Mouse (Mus musculus) right cerebral cortex, postnatal 14 days (tissue): ENCODE results near the gene Ndufa3.
"Not testable (repeated sequence)": the region's sequence is repeated elsewhere in the genome, so short reads cannot be mapped to it uniquely, and the experiment has no call there.

ENCODE experiments used
- DNase-seq: peaks from one replicate; pipeline ENCODE4 v3.0.0; 2022

Gene Ndufa3

GRCm38 (mm10) chr7:3617242-3617995 lies at the start of gene Ndufa3:
Gene Ndufa3, plus strand, starts transcription at chr7:3617373.
- DNase-seq, result peak; percentile 85

GRCm38 (mm10) chr7:3569725-3570124 lies 47.4 kb upstream of the Ndufa3 start:
- DNase-seq, result no peak

DNA sequence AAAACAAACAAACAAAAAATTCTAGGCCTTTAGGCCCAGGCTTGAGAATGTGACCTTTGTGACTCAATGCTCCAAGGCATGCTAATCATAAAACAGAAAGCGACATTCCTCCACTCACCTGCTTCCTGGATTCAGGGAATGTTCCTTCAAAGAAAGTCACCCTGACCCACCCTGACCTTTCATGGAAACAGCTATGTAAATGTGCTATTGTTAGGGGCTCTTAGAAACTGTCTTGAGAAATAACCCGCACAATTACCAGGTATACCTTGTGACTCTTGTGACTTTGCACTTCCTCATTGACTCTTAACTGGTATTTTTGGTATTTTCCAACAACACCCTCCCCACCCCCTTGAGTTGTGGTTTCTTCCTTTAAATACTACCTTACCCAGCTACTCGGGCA lies 46.6 kb upstream of the Ndufa3 start:
- DNase-seq, result not testable (repeated sequence)

DNA sequence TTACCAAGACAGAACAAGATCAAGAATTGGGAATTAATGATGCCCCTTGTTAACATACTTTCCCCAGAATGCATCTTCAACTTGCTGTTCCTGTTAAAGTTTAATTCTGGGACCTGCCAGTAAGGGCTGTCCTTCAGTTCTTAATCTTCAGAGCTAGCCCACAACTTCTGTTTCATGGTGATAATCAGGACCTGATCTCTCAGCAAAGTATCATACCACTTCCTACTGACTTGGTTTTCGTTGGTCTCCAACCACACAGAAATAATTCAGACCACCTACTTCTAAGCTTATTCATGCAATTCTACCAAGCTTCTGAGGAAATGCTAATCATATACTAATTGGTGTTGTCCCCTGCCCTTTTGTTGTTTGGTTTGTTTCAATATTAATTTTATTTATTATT lies 45.3 kb upstream of the Ndufa3 start:
- DNase-seq, result no peak

- DNase-seq, result peak; percentile 33
Measured at GRCm38 (mm10) chr7:3574216-3574615, 43.0 kb upstream of the Ndufa3 start.

- no peak for DNase-seq
Measured at GRCm38 (mm10) chr7:3576354-3577124, 40.6 kb upstream of the Ndufa3 start.

- no peak for DNase-seq
Measured at GRCm38 (mm10) chr7:3578196-3578595, 39.0 kb upstream of the Ndufa3 start.

- no peak for DNase-seq
Measured at GRCm38 (mm10) chr7:3578952-3579546, 38.1 kb upstream of the Ndufa3 start.

- no peak for DNase-seq
Measured at GRCm38 (mm10) chr7:3580029-3580428, 37.1 kb upstream of the Ndufa3 start.

- DNase-seq, result no peak
Measured at GRCm38 (mm10) chr7:3585763-3586162, 31.4 kb upstream of the Ndufa3 start.

GRCm38 (mm10) chr7:3586255-3586654 lies 30.9 kb upstream of the Ndufa3 start:
- no peak for DNase-seq

GRCm38 (mm10) chr7:3587292-3587691 lies 29.9 kb upstream of the Ndufa3 start:
- no peak for DNase-seq

DNA sequence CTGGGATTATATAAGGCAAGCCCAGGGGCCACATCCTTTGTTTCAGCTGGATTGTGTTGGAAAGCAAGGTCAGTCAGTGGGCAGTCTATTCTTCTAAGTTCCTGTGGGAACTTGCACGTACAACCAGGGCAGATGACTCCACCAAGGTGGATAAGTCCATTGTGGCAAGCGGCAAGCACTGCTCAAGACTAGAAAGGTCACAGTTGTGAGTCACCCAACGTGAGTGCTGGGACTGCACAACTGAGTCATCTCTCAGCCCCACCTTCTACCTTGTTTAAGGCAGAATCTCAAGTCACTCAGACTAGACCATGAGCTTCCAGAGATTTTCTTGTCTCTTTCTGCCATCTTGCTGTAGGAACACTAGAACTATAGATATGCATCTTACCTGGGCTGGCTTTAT lies 26.6 kb upstream of the Ndufa3 start:
- DNase-seq, result no peak

DNA sequence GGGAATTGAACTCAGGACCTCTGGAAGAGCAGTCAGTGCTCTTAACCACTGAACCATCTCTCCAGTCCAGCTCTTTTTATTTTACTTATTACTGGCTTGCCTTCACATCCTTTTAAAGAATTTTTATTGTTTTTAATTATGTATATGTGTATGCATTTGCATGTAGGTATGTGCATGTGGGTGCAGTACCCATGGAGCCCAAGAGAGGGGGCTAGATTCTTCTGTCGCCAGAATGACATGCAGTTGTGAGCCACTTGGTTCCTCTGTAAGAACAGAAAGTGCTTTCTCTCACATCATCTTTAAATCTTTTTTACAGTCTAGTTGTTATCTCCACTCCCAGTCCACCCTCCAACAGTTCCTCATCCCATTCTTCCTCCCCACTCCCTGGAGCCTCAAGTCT lies 25.6 kb upstream of the Ndufa3 start:
- DNase-seq, result no peak

DNA sequence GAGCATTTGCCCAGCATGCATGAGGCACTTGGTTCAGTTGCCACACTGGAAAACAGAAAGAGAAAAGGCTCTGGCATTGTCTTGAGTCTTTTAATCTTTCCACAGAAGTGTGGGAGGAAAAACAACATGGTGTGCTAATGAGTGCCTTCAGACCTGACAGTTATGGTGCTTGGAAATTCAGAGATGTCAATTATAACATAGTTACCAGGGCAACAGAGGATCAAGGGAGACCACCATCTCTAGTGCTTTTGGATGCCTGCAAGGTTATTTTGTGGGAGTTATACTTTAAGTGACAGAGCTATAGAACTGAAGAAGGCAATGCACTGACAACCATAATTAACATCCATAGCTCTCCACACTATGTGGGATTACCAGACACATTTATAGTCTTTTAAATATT lies 23.3 kb upstream of the Ndufa3 start:
- DNase-seq, result no peak

- DNase-seq, result no peak
Measured at GRCm38 (mm10) chr7:3594686-3595085, 22.5 kb upstream of the Ndufa3 start.

GRCm38 (mm10) chr7:3595146-3595545 lies 22.0 kb upstream of the Ndufa3 start:
- no peak for DNase-seq

DNA sequence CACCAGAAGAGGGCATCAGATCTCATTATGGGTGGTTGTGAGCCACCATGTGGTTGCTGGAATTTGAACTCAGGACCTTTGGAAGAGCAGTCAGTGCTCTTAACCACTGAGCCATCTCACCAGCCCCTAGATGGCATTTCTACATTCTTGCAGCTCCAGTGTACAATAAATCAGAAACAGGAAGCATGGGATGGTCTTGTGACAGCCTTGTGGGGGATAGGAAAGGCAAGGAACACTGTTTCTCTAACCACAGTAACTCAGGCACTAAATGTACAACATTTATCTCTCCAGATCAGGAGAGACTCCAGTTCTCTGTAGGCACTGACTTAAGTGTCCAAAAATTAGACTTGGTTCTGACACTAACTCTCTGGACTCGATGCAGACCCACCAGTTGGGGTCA lies 19.4 kb upstream of the Ndufa3 start:
- not testable (repeated sequence) for DNase-seq

DNA sequence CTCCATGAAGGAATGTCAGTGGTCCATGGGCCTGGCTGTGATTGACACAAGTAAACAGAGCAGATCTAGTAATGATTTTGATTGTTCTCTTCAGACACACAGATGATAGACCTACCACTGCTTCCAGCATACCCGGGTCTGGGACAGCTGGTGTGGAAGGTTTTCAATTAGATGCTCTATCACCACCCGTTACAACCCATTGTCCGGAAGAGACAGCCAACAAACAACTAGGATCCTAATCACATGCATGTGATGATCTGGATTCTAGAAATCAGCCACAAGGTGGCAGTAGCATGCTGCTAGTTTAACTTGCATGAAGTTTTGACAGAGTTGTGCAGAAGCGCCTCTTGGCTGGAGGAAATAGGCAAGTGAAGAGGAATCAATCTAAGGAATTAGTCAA lies 16.1 kb upstream of the Ndufa3 start:
- DNase-seq, result peak; percentile 67

DNA sequence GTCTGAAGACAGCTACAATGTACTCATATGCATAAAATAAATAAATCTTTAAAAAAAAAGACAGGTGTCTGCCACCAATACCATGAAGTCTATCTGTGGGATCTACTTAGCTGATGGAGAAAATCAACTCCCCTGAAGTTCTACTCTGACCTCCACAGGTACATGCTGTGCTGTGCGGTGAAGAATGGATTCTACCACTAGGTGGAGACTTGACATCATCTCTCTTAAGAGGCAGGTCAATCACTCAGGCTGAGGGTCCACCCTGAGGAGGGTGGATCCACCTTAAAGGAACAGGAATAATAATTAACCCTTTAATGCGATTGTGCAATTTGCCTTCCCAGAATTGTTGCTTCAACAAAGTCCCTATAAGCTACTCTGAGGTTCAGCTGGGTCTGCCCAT lies 10.4 kb upstream of the Ndufa3 start:
- DNase-seq, result no peak

DNA sequence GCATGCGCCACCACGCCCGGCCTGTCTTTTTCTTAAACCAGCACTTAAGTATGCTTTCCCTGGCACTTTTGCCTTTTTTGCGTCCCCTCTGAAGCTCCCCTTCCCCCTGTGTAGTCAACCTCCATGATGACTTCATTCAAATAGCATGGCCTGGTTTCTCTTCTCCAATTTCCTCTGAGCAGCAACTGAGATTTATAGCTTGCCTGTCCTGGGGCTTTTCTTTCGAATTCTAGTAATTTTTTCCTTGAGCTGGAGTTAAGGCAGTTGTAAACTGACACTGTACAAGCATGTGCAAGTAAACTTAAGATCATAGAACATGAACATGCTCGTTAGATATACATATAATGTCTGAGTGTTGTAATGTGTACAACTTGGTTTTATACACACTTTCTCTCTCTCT lies 9.8 kb upstream of the Ndufa3 start:
- DNase-seq, result no peak

- no peak for DNase-seq
Measured at GRCm38 (mm10) chr7:3608668-3609067, 8.5 kb upstream of the Ndufa3 start.

DNA sequence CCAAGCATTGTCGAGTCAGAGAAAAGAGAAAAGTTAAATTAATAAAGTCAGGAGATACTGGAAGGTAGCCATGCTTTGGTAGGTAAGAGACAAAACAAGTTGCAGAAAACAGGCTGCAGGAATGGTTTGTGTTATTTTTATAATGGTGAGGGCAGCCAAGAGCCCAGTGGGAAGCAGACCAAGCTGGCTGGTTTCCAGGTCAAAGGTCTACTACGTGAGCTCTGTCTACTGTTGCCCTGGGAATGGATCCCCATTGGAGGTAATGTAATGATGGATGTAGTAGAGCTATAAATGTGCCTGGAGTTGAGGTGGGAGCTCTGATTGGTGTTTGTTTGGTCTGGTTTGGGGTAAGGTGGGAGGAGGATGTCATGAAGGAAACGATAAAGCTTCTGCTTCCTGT lies 8.1 kb upstream of the Ndufa3 start:
- DNase-seq, result no peak

DNA sequence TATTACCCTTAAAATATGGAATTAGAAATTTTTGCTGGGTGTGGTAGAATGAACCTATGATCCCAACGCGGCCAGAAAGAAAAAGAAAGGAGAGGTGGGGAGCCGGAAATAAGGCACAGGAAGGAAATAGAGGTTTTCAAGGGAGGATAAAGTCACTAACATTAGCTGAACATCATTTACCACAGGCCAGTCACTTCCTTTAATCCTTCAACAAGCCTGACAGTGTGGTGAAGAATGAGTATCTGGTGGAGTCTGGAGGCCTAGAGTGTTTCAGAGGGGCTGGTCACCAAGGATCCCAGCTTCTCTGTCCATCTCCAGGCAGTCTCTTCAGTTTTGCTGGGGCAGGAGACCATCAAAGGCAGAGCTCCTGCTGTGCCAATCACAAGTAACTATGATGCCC lies 6.7 kb upstream of the Ndufa3 start:
- no peak for DNase-seq
